Mouse (Mus musculus) T-helper 1 cell (primary cell): ENCODE results near the gene Ptar1.

ENCODE experiments used
- in situ Hi-C: fragments of 300-600 bp; cut with MboI, MseI; formaldehyde crosslinking; loops from one replicate; pipeline ENCODE4 v1.15.1; 2025; ENCODE audit warnings: high pct_unique_total_duplicates

Ptar1 gene

DNA sequence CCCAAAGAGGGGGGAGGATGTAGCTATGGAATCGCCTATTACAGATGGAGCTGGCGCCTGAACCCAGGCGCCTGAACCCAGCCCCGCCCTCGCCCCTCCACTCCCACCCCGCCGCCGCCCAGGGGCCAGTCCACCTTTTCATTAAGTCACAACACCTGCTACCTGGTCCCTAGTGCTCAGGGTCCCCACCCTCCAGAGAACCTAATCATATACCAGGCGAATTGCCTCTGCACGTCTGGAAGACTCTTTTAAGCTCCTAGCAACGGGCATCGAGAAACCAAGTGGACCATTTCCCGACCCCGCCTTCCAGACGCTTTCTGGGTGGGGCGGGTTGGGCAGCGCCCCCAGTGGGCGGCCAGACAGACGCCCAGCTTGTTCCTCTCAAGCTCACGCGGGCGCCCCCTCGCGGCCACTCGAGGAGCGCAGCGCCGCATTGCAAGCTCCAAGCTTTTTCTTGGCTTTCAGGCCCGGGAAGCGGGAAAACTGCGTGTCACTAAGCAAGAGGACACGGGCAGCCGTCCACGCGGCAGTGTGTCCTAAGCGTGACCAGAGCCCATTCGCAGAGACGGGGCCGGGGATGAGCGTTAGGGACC is 70.8 kb downstream of the Ptar1 start:
- in situ Hi-C loops = no loop called here

DNA sequence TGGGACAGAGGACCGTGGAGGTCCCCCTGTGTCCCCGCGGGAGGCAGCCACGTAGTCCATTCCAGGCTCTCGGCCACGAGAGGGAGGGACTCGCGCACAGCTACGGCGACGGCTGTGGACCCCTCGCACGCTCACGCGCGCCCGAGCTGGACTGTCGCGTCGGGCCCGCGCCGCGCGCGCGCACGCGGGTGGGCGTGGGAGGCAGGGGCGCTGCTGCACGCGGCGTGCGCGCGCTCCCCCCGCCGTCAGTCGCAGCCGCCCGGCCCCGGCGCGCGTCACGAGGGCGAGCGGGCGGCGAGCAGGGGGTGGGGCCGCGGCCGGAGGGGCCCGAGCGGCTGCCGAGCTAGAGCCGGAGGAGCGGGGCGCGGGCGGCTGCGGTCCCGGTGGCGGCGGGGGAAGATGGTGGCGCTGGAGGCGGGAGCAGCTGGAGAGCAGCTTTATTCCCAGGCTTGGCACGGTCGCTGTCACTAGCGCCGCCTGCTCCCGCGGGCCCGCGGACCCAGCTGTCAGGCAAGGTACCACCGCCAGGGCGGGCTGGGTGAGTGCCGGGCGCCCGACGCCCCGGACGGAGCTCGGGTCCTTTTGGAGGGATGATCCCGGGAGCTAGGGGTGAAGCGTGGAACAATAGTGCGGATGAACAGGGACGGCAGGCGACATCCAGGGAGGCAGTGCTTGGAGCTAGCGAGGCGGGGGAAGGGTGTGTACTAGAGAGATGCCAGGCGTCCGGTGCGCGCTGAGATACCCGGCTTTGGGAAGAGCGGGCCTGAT is 71.5 kb downstream of the Ptar1 start, which contains the start of gene Apba1:
TSS of gene Apba1 (plus strand) at position 334 of the 768 bp plus-strand sequence.
- in situ Hi-C loops = no loop called here

DNA sequence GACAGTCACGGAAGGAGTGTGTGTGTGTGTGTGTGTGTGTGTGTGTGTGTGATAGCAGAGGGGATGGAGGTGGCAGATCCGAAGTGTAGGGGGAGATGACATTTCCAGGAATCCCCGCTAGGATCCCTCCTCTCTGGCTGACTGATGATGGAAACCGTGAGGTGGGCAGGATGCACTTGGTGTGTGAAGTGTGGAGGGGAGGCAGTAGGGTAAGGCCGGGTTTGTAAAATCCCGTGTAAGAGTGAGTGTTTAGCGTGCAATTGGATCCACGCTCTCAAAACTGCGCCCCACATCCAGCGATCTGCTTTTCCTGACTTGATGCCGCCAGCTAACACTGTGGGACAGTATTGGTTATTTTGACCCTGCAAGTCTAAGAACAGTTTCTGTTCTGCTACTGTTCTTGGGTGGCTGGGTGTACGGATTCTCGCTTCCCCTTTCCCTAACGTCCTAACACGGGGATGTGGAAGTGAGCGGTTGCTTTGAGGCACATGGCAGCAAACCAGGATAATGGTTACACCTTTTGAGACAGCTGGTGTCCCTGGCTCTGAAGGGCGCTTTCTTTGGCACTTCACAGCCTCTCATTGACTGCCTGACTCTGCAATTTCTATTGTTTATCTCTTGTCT is 72.2 kb downstream of the Ptar1 start:
- in situ Hi-C loops = no loop called here

DNA sequence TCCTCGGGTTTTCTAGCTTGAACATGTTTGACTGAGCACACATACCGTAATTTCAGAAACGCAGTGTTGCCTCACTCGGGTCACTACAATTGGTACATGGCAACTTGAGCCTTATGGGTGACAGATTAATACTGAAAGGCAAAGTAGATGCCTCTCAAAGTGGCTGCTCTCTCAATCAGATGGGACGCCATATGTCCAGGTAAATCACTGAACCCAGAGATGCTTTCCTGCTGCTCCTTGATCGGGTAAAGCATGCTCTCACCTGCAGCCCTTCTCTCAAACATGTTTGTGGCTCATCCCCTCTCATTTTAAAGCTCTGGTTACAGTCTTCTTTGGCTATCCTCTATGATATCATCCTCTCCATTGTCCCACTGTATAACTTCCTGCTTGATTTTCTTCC is 76.1 kb downstream of the Ptar1 start:
- in situ Hi-C loops = loop anchor here (5.0 kb wide), 1 partner anchor 76 kb away; the partner anchor contains the start of gene Ptar1

DNA sequence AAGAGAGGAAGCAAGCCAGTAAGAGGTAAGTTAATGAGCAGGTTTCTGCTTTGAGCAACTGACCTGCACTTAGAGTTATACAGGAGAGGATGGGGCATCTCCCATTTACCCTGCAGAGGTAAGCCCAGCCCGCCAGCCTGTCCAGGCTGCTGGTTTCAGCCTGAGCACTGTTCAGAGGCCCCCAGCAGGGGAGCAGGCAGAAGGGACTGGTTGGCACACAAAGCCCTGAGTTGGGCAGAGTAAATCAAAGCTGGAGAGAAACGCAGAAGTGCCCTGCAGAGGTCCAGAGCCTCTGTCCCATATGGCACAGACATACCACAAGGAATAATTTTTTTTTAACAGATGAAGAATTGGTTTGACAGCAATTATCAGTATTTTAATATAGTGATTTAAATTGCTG is 76.8 kb downstream of the Ptar1 start:
- in situ Hi-C loops = loop anchor here (5.0 kb wide), 1 partner anchor 77 kb away; the partner anchor contains the start of gene Ptar1

DNA sequence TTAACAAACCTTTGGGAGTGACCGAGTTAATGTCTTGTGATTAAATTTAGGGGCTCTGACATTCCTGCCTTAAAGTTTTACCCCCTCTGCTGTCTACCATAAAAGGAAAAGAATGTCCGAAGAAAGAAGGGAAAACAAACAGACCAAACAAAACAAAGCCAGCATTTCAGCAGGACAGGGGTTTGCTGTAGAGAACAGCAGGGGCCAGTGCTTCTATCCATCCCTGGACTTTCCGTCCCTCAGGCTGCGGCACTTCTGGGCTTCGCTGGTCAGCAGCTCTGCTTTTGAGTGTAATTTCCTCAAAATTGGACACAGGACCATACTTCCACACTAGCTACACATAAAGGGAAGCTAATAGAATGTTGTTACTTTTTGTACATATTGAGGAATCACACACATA is 81.6 kb downstream of the Ptar1 start:
- in situ Hi-C loops = no loop called here

DNA sequence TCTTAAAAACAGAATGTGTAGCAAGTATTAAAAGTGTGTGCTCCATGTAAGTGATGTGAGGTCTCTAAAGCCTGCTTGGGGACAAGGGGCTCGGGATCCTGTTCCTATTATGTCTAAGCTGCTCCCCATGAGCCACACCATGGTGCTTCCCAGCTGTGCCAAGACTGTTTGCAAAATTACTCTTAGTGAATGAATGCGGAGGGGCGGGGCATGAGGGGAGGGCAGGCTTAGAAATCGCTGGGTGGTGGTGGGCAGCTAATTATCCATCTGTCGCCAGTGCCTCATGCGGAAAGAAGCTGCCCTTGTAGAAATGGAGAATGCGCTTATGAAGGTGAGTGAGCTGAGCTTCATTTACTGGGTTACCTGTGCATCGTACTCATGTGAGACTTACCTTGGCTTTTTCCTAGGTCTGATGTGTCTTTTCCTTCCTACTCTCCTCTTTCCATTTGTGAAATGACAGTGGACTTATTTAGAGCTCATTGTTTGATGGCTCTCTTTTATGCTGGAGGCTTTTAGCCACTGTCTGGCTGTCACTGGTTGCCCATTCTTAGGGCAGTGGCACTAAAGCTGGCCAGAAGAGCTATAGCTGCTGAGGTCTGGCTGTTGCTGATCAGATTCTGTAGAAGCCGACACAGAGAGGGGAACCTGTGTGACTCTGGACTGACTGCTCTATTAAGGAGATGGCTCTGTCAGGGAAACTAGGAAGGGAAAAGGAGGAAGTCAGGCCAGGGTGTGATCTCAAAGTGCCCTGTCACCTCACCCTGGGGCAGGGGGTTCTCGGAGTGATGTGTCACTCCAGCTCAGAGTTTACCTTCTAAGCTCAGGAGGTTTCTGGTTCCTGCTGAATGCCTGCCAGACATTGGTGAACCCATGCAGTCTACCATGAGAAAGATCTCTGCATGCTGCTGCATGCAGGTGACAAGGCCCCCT is 83.5 kb downstream of the Ptar1 start:
- in situ Hi-C loops = no loop called here

DNA sequence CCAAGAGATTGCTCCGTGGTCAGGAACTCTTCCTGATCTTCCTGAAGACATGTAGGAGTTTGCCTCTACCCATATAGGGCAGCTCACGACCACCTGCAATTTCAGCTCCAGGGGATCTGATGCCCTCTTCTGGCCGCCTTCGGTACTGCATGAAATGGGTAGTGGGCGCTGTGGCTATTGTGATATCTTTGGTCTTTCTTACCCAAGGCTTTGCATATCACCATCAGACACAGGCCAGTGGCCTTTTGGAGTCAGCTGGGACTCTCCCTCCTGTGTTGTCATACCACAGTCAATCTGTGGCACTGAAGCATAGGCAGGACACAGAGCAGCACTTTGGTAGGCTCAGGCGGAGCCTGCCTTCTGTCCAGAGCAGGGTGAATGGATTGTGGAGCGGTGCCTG is 84.7 kb downstream of the Ptar1 start:
- in situ Hi-C loops = no loop called here

DNA sequence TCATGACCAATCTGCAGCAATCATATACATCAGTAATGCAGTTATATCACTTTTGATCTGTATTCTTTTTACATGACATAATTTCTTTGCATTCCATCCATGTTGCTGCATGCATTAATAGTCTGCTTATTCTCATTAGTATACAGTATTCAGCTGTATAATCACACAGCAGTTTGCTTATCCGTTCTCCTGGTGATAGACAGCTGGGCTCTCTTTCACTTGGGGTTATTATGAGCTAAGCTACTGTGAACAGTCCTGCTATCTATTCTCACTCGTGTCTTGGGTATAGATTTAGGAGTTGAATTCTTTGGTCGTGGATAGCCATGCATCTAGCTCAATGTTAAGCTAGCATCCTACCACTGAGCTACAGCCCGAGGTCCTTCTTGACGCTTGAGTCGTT is 88.1 kb downstream of the Ptar1 start:
- in situ Hi-C loops = no loop called here

DNA sequence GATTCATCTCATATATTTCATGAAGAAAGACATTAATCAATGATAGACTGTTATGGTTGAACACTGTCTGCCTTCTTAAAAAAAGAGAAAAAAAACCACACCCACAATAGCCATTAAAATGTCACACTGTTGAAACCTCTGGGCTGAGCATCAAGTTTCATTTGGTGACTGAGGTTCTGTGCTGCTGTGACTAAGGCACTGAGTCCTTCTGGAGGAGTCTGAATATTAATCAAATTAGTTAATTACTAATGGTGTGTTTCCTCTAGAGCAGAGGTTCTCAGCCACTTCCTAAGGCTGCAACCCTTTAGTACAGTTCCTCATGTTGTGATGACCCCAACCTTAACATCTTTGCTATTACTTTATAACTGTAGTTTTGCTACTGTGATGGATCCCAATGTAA is 91.9 kb downstream of the Ptar1 start:
- in situ Hi-C loops = no loop called here

DNA sequence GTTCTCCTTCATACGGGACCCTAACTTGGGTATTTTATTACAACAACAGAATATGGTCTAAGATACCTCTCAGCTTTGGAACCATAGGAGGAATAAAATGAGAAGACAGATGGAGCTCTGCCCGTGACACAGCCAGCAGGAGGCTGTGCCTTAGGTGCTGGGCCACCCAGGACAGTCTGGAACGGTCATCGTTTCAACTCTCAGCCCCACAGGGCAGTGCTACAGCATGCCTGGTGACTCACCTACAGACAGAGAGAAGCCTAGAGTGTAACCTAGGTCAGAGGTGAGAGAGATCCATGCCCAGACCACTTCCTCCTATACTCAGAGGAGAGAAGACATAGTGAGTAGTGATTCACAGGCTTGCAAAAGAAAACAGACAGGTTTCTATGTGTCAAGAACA is 92.9 kb downstream of the Ptar1 start:
- in situ Hi-C loops = no loop called here
